Mouse (Mus musculus) liver, embryonic 15.5 days (tissue): ENCODE data around the gene Klf3. TPM values are rescaled to one million over a fixed set of nuclear protein-coding genes. Genes with fewer than 3 reads are reported as not detected.

ENCODE experiments used
- ATAC-seq: fragments of 200-750 bp; cut with Nextera tagmentation; 2 replicates; pipeline ENCODE4 v1.8.0; 2017; ENCODE audit warnings: moderate number of reproducible peaks, mild to moderate bottlenecking, moderate library complexity; ENCODE audit not compliant: insufficient read depth
- H3K27ac ChIP-seq: fragments of 300-500 bp; sonication (generic); replicated peaks from 2 replicates; pipeline ENCODE4 v1.5.1; 2015; ENCODE audit warnings: mild to moderate bottlenecking, inconsistent platforms
- H3K27me3 ChIP-seq: fragments of 300-500 bp; sonication (generic); 2 replicates; pipeline ENCODE4 v1.6.1; 2015; ENCODE audit warnings: mild to moderate bottlenecking, inconsistent platforms
- H3K36me3 ChIP-seq: fragments of 300-500 bp; sonication (generic); replicated peaks from 2 replicates; pipeline ENCODE4 v1.6.1; 2015; ENCODE audit warnings: moderate library complexity, mild to moderate bottlenecking, inconsistent platforms
- H3K4me1 ChIP-seq: fragments of 300-500 bp; sonication (generic); replicated peaks from 2 replicates; pipeline ENCODE4 v1.6.1; 2015; ENCODE audit warnings: inconsistent platforms
- H3K4me2 ChIP-seq: fragments of 300-500 bp; sonication (generic); 2 replicates; pipeline ENCODE4 v1.6.1; 2015; ENCODE audit warnings: moderate library complexity, mild to moderate bottlenecking, inconsistent platforms
- H3K4me3 ChIP-seq: fragments of 300-500 bp; sonication (generic); replicated peaks from 2 replicates; pipeline ENCODE4 v1.5.1; 2015; ENCODE audit warnings: mild to moderate bottlenecking, inconsistent platforms
- H3K9ac ChIP-seq: fragments of 300-500 bp; sonication (generic); 2 replicates; pipeline ENCODE4 v1.6.1; 2015; ENCODE audit warnings: moderate library complexity, mild to moderate bottlenecking, inconsistent platforms
- H3K9me3 ChIP-seq: fragments of 300-500 bp; sonication (generic); replicated peaks from 2 replicates; pipeline ENCODE4 v1.6.1; 2016; ENCODE audit warnings: inconsistent platforms
- WGBS: fragments of 180-500 bp; shearing (Covaris S2); methylation state at CpG from one replicate; pipeline ENCODE4 v1.1.7; 2015; ENCODE audit warnings: mixed read lengths; ENCODE audit not compliant: insufficient replicate concordance; 5-methylcytosine and 5-hydroxymethylcytosine counted together
- polyA plus RNA-seq: library from polyadenylated mRNA; unstranded; fragments of >200 nt; fragmentation: Nextera tagmentation; extraction: Ambion mirVana; gene quantifications from 2 replicates; pipeline ENCODE4 v1.2.1, GENCODE M21; 2015

The Klf3 gene
- 104 and 107 TPM in 2 replicates for polyA plus RNA-seq

GRCm38 (mm10) chr5:64802795-64803719, at the start of gene Klf3:
Gene Klf3, plus strand, starts transcription at chr5:64803388.
- ATAC-seq, result peak; percentile 94
- under 1% methylated on average over 84 of the region's 116 CpGs for WGBS

GRCm38 (mm10) chr5:64762295-64762694, 40.9 kb upstream of the Klf3 start:
- no peak overlapping the region for H3K4me2 ChIP-seq
- H3K9ac ChIP-seq, result no peak overlapping the region
- H3K4me3 ChIP-seq, result no peak overlapping the region
- no peaks in the 10 kb centered on the region for H3K27me3 ChIP-seq
- H3K36me3 ChIP-seq, result no peaks in the 10 kb centered on the region
- H3K4me1 ChIP-seq, result no peaks in the 10 kb centered on the region
- H3K9me3 ChIP-seq, result no peaks in the 10 kb centered on the region
- no peak overlapping the region for H3K27ac ChIP-seq
- 69% methylated on average over 4 of the region's 4 CpGs for WGBS
- ATAC-seq, result no peak

More at GRCm38 (mm10) chr5:64802795-64803719, at the start of gene Klf3:
- Histone ChIP-seq H3K4me2 (peak within 1 kb of the TSS; percentile 96), H3K36me3 (peaks cover 20% of the 10 kb centered on the region), H3K9me3 (no peaks in the 10 kb centered on the region), H3K4me1 (peaks cover 57% of the 10 kb centered on the region), H3K27me3 (peaks cover 43% of the 10 kb centered on the region), H3K27ac (peak within 1 kb of the TSS; percentile 97), H3K9ac (peak within 1 kb of the TSS; percentile 97), H3K4me3 (peak within 1 kb of the TSS; percentile 95)

- no peak overlapping the region for H3K9ac ChIP-seq
- no peak for ATAC-seq
- H3K4me2 ChIP-seq, result no peak overlapping the region
- no peak overlapping the region for H3K4me3 ChIP-seq
- no peaks in the 10 kb centered on the region for H3K36me3 ChIP-seq
- no peak overlapping the region for H3K27ac ChIP-seq
- no peaks in the 10 kb centered on the region for H3K27me3 ChIP-seq
- no peaks in the 10 kb centered on the region for H3K9me3 ChIP-seq
- H3K4me1 ChIP-seq, result no peaks in the 10 kb centered on the region
Observed at GRCm38 (mm10) chr5:64764452-64764851, 38.7 kb upstream of the Klf3 start.

GRCm38 (mm10) chr5:64765765-64766164, 37.4 kb upstream of the Klf3 start:
- Histone ChIP-seq H3K36me3 (no peaks in the 10 kb centered on the region), H3K9ac (no peak overlapping the region), H3K9me3 (no peaks in the 10 kb centered on the region), H3K4me1 (no peaks in the 10 kb centered on the region), H3K27ac (no peak overlapping the region), H3K4me2 (no peak overlapping the region), H3K27me3 (no peaks in the 10 kb centered on the region), H3K4me3 (no peak overlapping the region)
- WGBS, result 88% methylated on average over 1 of the region's 1 CpGs
- ATAC-seq, result no peak

- Histone ChIP-seq H3K4me1 (no peaks in the 10 kb centered on the region), H3K4me3 (no peak overlapping the region), H3K4me2 (no peak overlapping the region), H3K9me3 (no peaks in the 10 kb centered on the region), H3K36me3 (no peaks in the 10 kb centered on the region), H3K27me3 (no peaks in the 10 kb centered on the region), H3K27ac (no peak overlapping the region), H3K9ac (no peak overlapping the region)
- no peak for ATAC-seq
- WGBS, result 78% methylated on average over 2 of the region's 2 CpGs
Observed at GRCm38 (mm10) chr5:64766626-64767025, 36.6 kb upstream of the Klf3 start.

- H3K4me2 ChIP-seq, result no peak overlapping the region
- no peak for ATAC-seq
- H3K4me1 ChIP-seq, result no peaks in the 10 kb centered on the region
- H3K27me3 ChIP-seq, result no peaks in the 10 kb centered on the region
- 75% methylated on average over 2 of the region's 2 CpGs for WGBS
- no peaks in the 10 kb centered on the region for H3K9me3 ChIP-seq
- no peak overlapping the region for H3K27ac ChIP-seq
- H3K36me3 ChIP-seq, result no peaks in the 10 kb centered on the region
- H3K9ac ChIP-seq, result no peak overlapping the region
- no peak overlapping the region for H3K4me3 ChIP-seq
Observed at GRCm38 (mm10) chr5:64771619-64772018, 31.6 kb upstream of the Klf3 start.

GRCm38 (mm10) chr5:64778211-64778610, 25.0 kb upstream of the Klf3 start:
- Histone ChIP-seq H3K9me3 (no peaks in the 10 kb centered on the region), H3K27me3 (no peaks in the 10 kb centered on the region), H3K4me3 (no peak overlapping the region), H3K4me2 (no peak overlapping the region), H3K9ac (no peak overlapping the region), H3K4me1 (peaks cover 20% of the 10 kb centered on the region), H3K36me3 (no peaks in the 10 kb centered on the region), H3K27ac (no peak overlapping the region)
- 74% methylated on average over 5 of the region's 5 CpGs for whole genome bisulfite sequencing
- no peak for ATAC-seq

GRCm38 (mm10) chr5:64779285-64779684, 23.9 kb upstream of the Klf3 start:
- Histone ChIP-seq H3K4me3 (no peak overlapping the region), H3K4me1 (peaks cover 20% of the 10 kb centered on the region), H3K9me3 (no peaks in the 10 kb centered on the region), H3K27me3 (no peaks in the 10 kb centered on the region), H3K4me2 (no peak overlapping the region), H3K9ac (no peak overlapping the region), H3K27ac (no peak overlapping the region), H3K36me3 (no peaks in the 10 kb centered on the region)
- 48% methylated on average over 2 of the region's 2 CpGs for WGBS
- no peak for ATAC-seq

- H3K27me3 ChIP-seq, result 0 out of 2 replicates have a peak, but pooled peaks cover 3% of the 10 kb centered on the region
- peak overlapping the region; percentile 21; the same call in 1 of the 2 replicates for H3K27ac ChIP-seq
- no peaks in the 10 kb centered on the region for H3K9me3 ChIP-seq
- no peak for ATAC-seq
- H3K4me3 ChIP-seq, result no peak overlapping the region
- H3K4me1 ChIP-seq, result peaks cover 20% of the 10 kb centered on the region
- H3K4me2 ChIP-seq, result peak overlapping the region; percentile 10; the same call in 1 of the 2 replicates
- 17% methylated on average over 7 of the region's 7 CpGs for WGBS
- no peak overlapping the region for H3K9ac ChIP-seq
- H3K36me3 ChIP-seq, result no peaks in the 10 kb centered on the region
Observed at GRCm38 (mm10) chr5:64780778-64781177, 22.4 kb upstream of the Klf3 start.

GRCm38 (mm10) chr5:64788175-64788574, 15.0 kb upstream of the Klf3 start:
- Histone ChIP-seq H3K9ac (no peak overlapping the region), H3K9me3 (no peaks in the 10 kb centered on the region), H3K36me3 (no peaks in the 10 kb centered on the region), H3K4me2 (no peak overlapping the region), H3K27me3 (0 out of 2 replicates have a peak, but pooled peaks cover 3% of the 10 kb centered on the region), H3K4me3 (no peak overlapping the region), H3K4me1 (peaks cover 11% of the 10 kb centered on the region), H3K27ac (no peak overlapping the region)
- 86% methylated on average over 1 of the region's 1 CpGs for WGBS
- no peak for ATAC-seq

- Histone ChIP-seq H3K4me3 (no peak overlapping the region), H3K27me3 (peaks cover 51% of the 10 kb centered on the region), H3K4me2 (no peak overlapping the region), H3K27ac (no peak overlapping the region), H3K9me3 (no peaks in the 10 kb centered on the region), H3K36me3 (no peaks in the 10 kb centered on the region), H3K4me1 (peaks cover 27% of the 10 kb centered on the region), H3K9ac (no peak overlapping the region)
- WGBS, result 43% methylated on average over 4 of the region's 4 CpGs
- no peak for ATAC-seq
Observed at GRCm38 (mm10) chr5:64798209-64798608, 5.0 kb upstream of the Klf3 start.
